Mouse (Mus musculus): ENCODE results near the gene Adamtsl1.

Gene Adamtsl1

GRCm38 (mm10) chr4:85513792-85514191, at the start of gene Adamtsl1:
Gene Adamtsl1, plus strand, starts transcription at chr4:85514172.
- DNase-seq (ENCODE audit: low spot score in 2 of 2) = no peak

- DNase-seq (ENCODE audit: low spot score in 2 of 2) = no peak
Measured at GRCm38 (mm10) chr4:85483586-85483985, 30.4 kb upstream of the Adamtsl1 start.

- no peak for DNase-seq (ENCODE audit: low spot score in 2 of 2)
Measured at GRCm38 (mm10) chr4:85486316-85486946, 27.5 kb upstream of the Adamtsl1 start.

GRCm38 (mm10) chr4:85505718-85506117, 8.3 kb upstream of the Adamtsl1 start:
- no peak for DNase-seq (ENCODE audit: low spot score in 2 of 2)

- DNase-seq (ENCODE audit: low spot score in 2 of 2) = no peak
Measured at GRCm38 (mm10) chr4:85506976-85507375, 7.0 kb upstream of the Adamtsl1 start.

GRCm38 (mm10) chr4:85507491-85507890, 6.5 kb upstream of the Adamtsl1 start:
- DNase-seq (ENCODE audit: low spot score in 2 of 2) = no peak

GRCm38 (mm10) chr4:85513288-85513687, 684 bp upstream of the Adamtsl1 start:
- DNase-seq (ENCODE audit: low spot score in 2 of 2) = no peak

GRCm38 (mm10) chr4:85514205-85514681, 271 bp downstream of the Adamtsl1 start:
- no peak for DNase-seq (ENCODE audit: low spot score in 2 of 2)

- no peak for DNase-seq (ENCODE audit: low spot score in 2 of 2)
Measured at GRCm38 (mm10) chr4:85526966-85527566, 13.1 kb downstream of the Adamtsl1 start.

GRCm38 (mm10) chr4:85529852-85530251, 15.9 kb downstream of the Adamtsl1 start:
- no peak for DNase-seq (ENCODE audit: low spot score in 2 of 2)

GRCm38 (mm10) chr4:85539677-85540076, 25.7 kb downstream of the Adamtsl1 start:
- DNase-seq (ENCODE audit: low spot score in 2 of 2) = no peak

- no peak for DNase-seq (ENCODE audit: low spot score in 2 of 2)
Measured at GRCm38 (mm10) chr4:85543221-85543620, 29.2 kb downstream of the Adamtsl1 start.

GRCm38 (mm10) chr4:85554696-85555095, 40.7 kb downstream of the Adamtsl1 start:
- DNase-seq (ENCODE audit: low spot score in 2 of 2) = no peak

- DNase-seq (ENCODE audit: low spot score in 2 of 2) = no peak
Measured at GRCm38 (mm10) chr4:85559753-85560152, 45.8 kb downstream of the Adamtsl1 start.

- no peak for DNase-seq (ENCODE audit: low spot score in 2 of 2)
Measured at GRCm38 (mm10) chr4:85585426-85585825, 71.5 kb downstream of the Adamtsl1 start.

GRCm38 (mm10) chr4:85588928-85589327, 75.0 kb downstream of the Adamtsl1 start:
- DNase-seq (ENCODE audit: low spot score in 2 of 2) = no peak

GRCm38 (mm10) chr4:85591037-85591436, 77.1 kb downstream of the Adamtsl1 start:
- no peak for DNase-seq (ENCODE audit: low spot score in 2 of 2)

GRCm38 (mm10) chr4:85594159-85594558, 80.2 kb downstream of the Adamtsl1 start:
- DNase-seq (ENCODE audit: low spot score in 2 of 2) = no peak

- no peak for DNase-seq (ENCODE audit: low spot score in 2 of 2)
Measured at GRCm38 (mm10) chr4:85613331-85613730, 99.4 kb downstream of the Adamtsl1 start.

GRCm38 (mm10) chr4:85618746-85619145, 104.8 kb downstream of the Adamtsl1 start:
- no peak for DNase-seq (ENCODE audit: low spot score in 2 of 2)

GRCm38 (mm10) chr4:85619261-85619660, 105.3 kb downstream of the Adamtsl1 start:
- no peak for DNase-seq (ENCODE audit: low spot score in 2 of 2)

- DNase-seq (ENCODE audit: low spot score in 2 of 2) = no peak
Measured at GRCm38 (mm10) chr4:85629381-85629780, 115.4 kb downstream of the Adamtsl1 start.

GRCm38 (mm10) chr4:85669271-85669670, 155.3 kb downstream of the Adamtsl1 start:
- DNase-seq (ENCODE audit: low spot score in 2 of 2) = no peak

Data from spleen, postnatal 4 days (tissue).